Mouse (Mus musculus): ENCODE measurements around the gene Pias1.

GRCm38 (mm10) chr9:62952713-62953112 is 35.0 kb downstream of the Pias1 start:
- TF ChIP-seq CTCF (IDR thresholded peaks at IDR 0.05; ENCODE audit: low read depth, low read length) (no peak), POLR2A (IDR thresholded peaks at IDR 0.05; ENCODE audit: borderline replicate concordance, low read depth, low read length) (no peak)

Data from bone marrow macrophage, adult 2 months (primary cell).